Mouse (Mus musculus) small intestine, adult 10 weeks (tissue): ENCODE results near the gene Ubald1. TPM values are rescaled to one million over a fixed set of nuclear protein-coding genes. Genes with fewer than 3 reads are reported as not detected.

ENCODE experiments used
- polyA plus RNA-seq: library from polyadenylated mRNA; stranded (reverse); fragments of 350-450 nt; fragmentation: Illumina TruSeq; extraction: RNeasy Lipid Tissue Mini Kit (QIAGEN cat#74804); gene quantifications from one replicate; pipeline ENCODE4 v1.2.3, GENCODE M21; 2014; ENCODE audit warnings: low replicate concordance

The Ubald1 gene
- polyA plus RNA-seq = 0.22 TPM

GRCm38 (mm10) chr16:4880136-4880825, at the start of gene Ubald1:
Gene Ubald1 (minus strand): TSS chr16:4880315.

GRCm38 (mm10) chr16:4885760-4886689, 5.9 kb upstream of the Ubald1 start, which contains the start of gene Mgrn1:
Gene Mgrn1 (plus strand): TSS chr16:4886249.

GRCm38 (mm10) chr16:4835191-4835590, 44.9 kb downstream of the Ubald1 start, which contains the start of gene 4930562C15Rik:
Gene 4930562C15Rik (plus strand): TSS chr16:4835416.

Other genes with a start within 250 kb of the Ubald1 start
- 0.48 TPM for gene Vasn, start 240.4 kb downstream of the Ubald1 start, polyA plus RNA-seq
- gene Dnaja3, start 240.3 kb downstream of the Ubald1 start, polyA plus RNA-seq = 18.0 TPM
- gene Coro7, start 200.5 kb downstream of the Ubald1 start, polyA plus RNA-seq = 1.3 TPM
- 0.71 TPM for gene Nmral1, start 161.0 kb downstream of the Ubald1 start, polyA plus RNA-seq
- gene Hmox2, start 154.0 kb downstream of the Ubald1 start, polyA plus RNA-seq = 47.3 TPM
- 40.1 TPM for gene Cdip1, start 90.0 kb downstream of the Ubald1 start, polyA plus RNA-seq
- not detected for gene 4930562C15Rik, start 44.9 kb downstream of the Ubald1 start, polyA plus RNA-seq
- 4.9 TPM for gene Mgrn1, start 5.9 kb upstream of the Ubald1 start, polyA plus RNA-seq
- 2.7 TPM for gene Nudt16l1, start 58.4 kb upstream of the Ubald1 start, polyA plus RNA-seq
- gene Anks3, start 83.9 kb upstream of the Ubald1 start, polyA plus RNA-seq = 2.9 TPM
- gene Sept12, start 117.5 kb upstream of the Ubald1 start, polyA plus RNA-seq = not detected
- gene Smim22, start 127.0 kb upstream of the Ubald1 start, polyA plus RNA-seq = not detected
- 0.85 TPM for gene Rogdi, start 133.2 kb upstream of the Ubald1 start, polyA plus RNA-seq
- gene Glyr1, start 169.5 kb upstream of the Ubald1 start, polyA plus RNA-seq = 58.3 TPM
- gene Ubn1, start 169.7 kb upstream of the Ubald1 start, polyA plus RNA-seq = 19.9 TPM